Mouse (Mus musculus) kidney, adult 2 months (tissue): ENCODE results near the gene Fam181a. TPM values are rescaled to one million over a fixed set of nuclear protein-coding genes. Genes with fewer than 3 reads are reported as not detected.

Experiments used
- DNase-seq: peaks from one replicate; pipeline ENCODE4 v3.0.0; 2021
- H3K27ac ChIP-seq: fragments of 200-500 bp; 2 replicates; pipeline ENCODE4 v1.5.1; 2012; ENCODE audit warnings: low read depth, low read length, control low read depth, inconsistent platforms; ENCODE audit not compliant: insufficient read depth
- H3K27me3 ChIP-seq: fragments of 200-500 bp; replicated peaks from 2 replicates; pipeline ENCODE4 v1.6.1; 2012; ENCODE audit warnings: mild to moderate bottlenecking, moderate library complexity, low read length, inconsistent platforms; ENCODE audit not compliant: control insufficient read depth, insufficient read depth
- H3K36me3 ChIP-seq: fragments of 200-500 bp; 2 replicates; pipeline ENCODE4 v1.6.1; 2012; ENCODE audit warnings: mild to moderate bottlenecking, moderate library complexity, low read length, inconsistent platforms; ENCODE audit not compliant: control insufficient read depth, insufficient read depth
- H3K4me1 ChIP-seq: fragments of 200-500 bp; 2 replicates; pipeline ENCODE4 v1.6.1; 2011; ENCODE audit warnings: low read length; ENCODE audit not compliant: control insufficient read depth, insufficient read depth
- H3K4me3 ChIP-seq: fragments of 200-500 bp; 2 replicates; pipeline ENCODE4 v1.5.1; 2011; ENCODE audit warnings: mild to moderate bottlenecking, low read depth, low read length, control low read depth; ENCODE audit not compliant: insufficient read depth
- CTCF ChIP-seq: fragments of 200-500 bp; conservative IDR thresholded peaks from 2 replicates; pipeline ENCODE4 v1.5.1; 2011; ENCODE audit warnings: low read depth, mild to moderate bottlenecking, control low read depth, low read length, moderate library complexity, mixed read lengths; ENCODE audit not compliant: insufficient read depth, insufficient read length
- POLR2A ChIP-seq: fragments of 200-500 bp; IDR thresholded peaks from one replicate; pipeline ENCODE4 v1.6.1; 2011; ENCODE audit warnings: low read depth, low read length, control low read depth
- WGBS: fragments of 180-500 bp; shearing (Covaris S2); methylation state at CpG from one replicate; pipeline ENCODE4 v1.1.7; 2018; 5-methylcytosine and 5-hydroxymethylcytosine counted together
- polyA plus RNA-seq: library from polyadenylated mRNA; depleted of rRNA; stranded (reverse); fragments of >200 nt; gene quantifications from 2 replicates; pipeline ENCODE4 v1.2.3, GENCODE M21; 2012; rRNA removed

Gene Fam181a
- polyA plus RNA-seq, 1 experiment: 0.05 TPM

- no peak overlapping the region for H3K4me3 ChIP-seq
- H3K27ac ChIP-seq: no peak overlapping the region
- no peaks in the 10 kb centered on the region for H3K4me1 ChIP-seq
- TF ChIP-seq CTCF (no peak), POLR2A (no peak)
- WGBS: 44% methylated on average over 4 of the region's 4 CpGs
- no peaks in the 10 kb centered on the region for H3K36me3 ChIP-seq
- H3K27me3 ChIP-seq: no peaks in the 10 kb centered on the region
- DNase-seq: no peak
Observed at GRCm38 (mm10) chr12:103358951-103359801, 48.4 kb downstream of the Fam181a start.

GRCm38 (mm10) chr12:103360812-103361211, 50.0 kb downstream of the Fam181a start:
- no peak for DNase-seq
- TF ChIP-seq POLR2A: no peak
- no peak for TF ChIP-seq CTCF
- Histone ChIP-seq H3K4me3 (no peak overlapping the region), H3K27me3 (no peaks in the 10 kb centered on the region), H3K36me3 (no peaks in the 10 kb centered on the region), H3K27ac (no peak overlapping the region), H3K4me1 (no peaks in the 10 kb centered on the region)
- 76% methylated on average over 8 of the region's 8 CpGs for WGBS

- 88% methylated on average over 17 of the region's 17 CpGs for WGBS
- Histone ChIP-seq H3K4me1 (no peaks in the 10 kb centered on the region), H3K27me3 (no peaks in the 10 kb centered on the region), H3K27ac (no peak overlapping the region), H3K4me3 (no peak overlapping the region), H3K36me3 (no peaks in the 10 kb centered on the region)
- TF ChIP-seq POLR2A (no peak), CTCF (no peak)
- no peak for DNase-seq
Observed at GRCm38 (mm10) chr12:103361539-103362307, 50.9 kb downstream of the Fam181a start.

GRCm38 (mm10) chr12:103362336-103362735, 51.6 kb downstream of the Fam181a start:
- Histone ChIP-seq H3K4me3 (no peak overlapping the region), H3K27me3 (no peaks in the 10 kb centered on the region), H3K36me3 (no peaks in the 10 kb centered on the region), H3K4me1 (no peaks in the 10 kb centered on the region), H3K27ac (no peak overlapping the region)
- 82% methylated on average over 3 of the region's 3 CpGs for WGBS
- TF ChIP-seq CTCF (no peak), POLR2A (no peak)
- no peak for DNase-seq

Other genes starting within 250 kb of the Fam181a start
- 6.5 and 6.6 TPM in 2 replicates for gene Prima1, start 68.8 kb upstream of the Fam181a start, polyA plus RNA-seq
- 6.7 and 10.7 TPM in 2 replicates for gene Asb2, start 45.0 kb downstream of the Fam181a start, polyA plus RNA-seq
- 3.9 and 4.0 TPM in 2 replicates for gene Otub2, start 77.7 kb downstream of the Fam181a start, polyA plus RNA-seq
- gene 9330161L09Rik, start 96.8 kb downstream of the Fam181a start, polyA plus RNA-seq: 0.81 and 0.88 TPM in 2 replicates
- gene Ddx24, start 114.9 kb downstream of the Fam181a start, polyA plus RNA-seq: 37.5 and 41.9 TPM in 2 replicates
- gene Ifi27, start 123.2 kb downstream of the Fam181a start, polyA plus RNA-seq: 320 and 355 TPM in 2 replicates
- gene Ifi27l2a, start 132.7 kb downstream of the Fam181a start, polyA plus RNA-seq: 427 and 428 TPM in 2 replicates
- 0.08 and 0.19 TPM in 2 replicates for gene Ifi27l2b, start 146.2 kb downstream of the Fam181a start, polyA plus RNA-seq
- 0.99 and 1.0 TPM in 2 replicates for gene Ppp4r4, start 221.3 kb downstream of the Fam181a start, polyA plus RNA-seq